In the genomic region with DNA sequence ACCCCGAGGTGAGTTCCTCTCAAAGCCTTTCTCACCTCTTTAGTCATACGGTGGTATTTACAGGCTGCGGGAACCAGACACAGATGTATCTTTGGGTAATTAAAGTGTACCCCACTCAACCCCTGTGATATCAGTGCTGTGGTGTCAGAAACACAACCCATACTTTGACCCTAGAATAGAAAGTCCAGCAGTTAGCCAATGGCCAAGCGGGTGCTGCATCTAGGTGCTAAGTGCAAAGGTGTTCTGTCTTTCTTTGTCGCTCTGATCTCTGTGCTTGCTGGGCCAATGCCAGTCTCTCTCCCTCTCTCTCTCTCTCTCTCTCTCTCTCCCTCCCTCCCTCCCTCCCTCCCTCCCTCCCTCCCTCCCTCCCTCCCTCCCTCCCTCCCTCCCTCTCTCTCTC, we compare ENCODE assay signal across 26 mouse cellular contexts.
A peak's percentile ranks its signal among the peaks of the same experiment; 100 is the strongest.
DNase-seq lines count a peak whose midpoint lies in the region; ATAC-seq and TF ChIP-seq lines count a peak whose summit lies in the region.
"Had no signal": no experiment of that assay in that cellular context is flagged by ENCODE, and none has a peak within 500 bp of the region (broad histone marks: within the 10 kb centered on the region; RNA-seq: fewer than 3 reads in every experiment).

No protein-coding gene starts in this region.

- H3K9ac ChIP-seq in heart, embryonic 16.5 days (ENCODE audit: low read length) = no peak overlapping the region
- H3K9ac ChIP-seq in liver, postnatal 0 days (replicated peaks) = no peak overlapping the region
- H3K9ac ChIP-seq: embryonic facial prominence, embryonic 12.5 days; embryonic facial prominence, embryonic 15.5 days; forebrain, postnatal 0 days; hindbrain, embryonic 14.5 days had no signal

- no peak overlapping the region for H3K4me2 ChIP-seq in heart, embryonic 16.5 days (ENCODE audit: low read depth, low read length)
- H3K4me2 ChIP-seq in liver, postnatal 0 days (ENCODE audit: low read depth, low read length) = no peak overlapping the region
- H3K4me2 ChIP-seq: embryonic facial prominence, embryonic 12.5 days; embryonic facial prominence, embryonic 15.5 days; hindbrain, embryonic 14.5 days had no signal

- TF ChIP-seq EP300 in liver, postnatal 0 days (IDR thresholded peaks at IDR 0.05; ENCODE audit: low read depth) = no peak

- H3K27ac ChIP-seq in heart, embryonic 10.5 days = 0 out of 2 replicates have a peak overlapping the region, but pooled peaks have one; percentile 2
- H3K27ac ChIP-seq in heart, embryonic 16.5 days (ENCODE audit: low read length) = no peak overlapping the region
- no peak overlapping the region for H3K27ac ChIP-seq in liver, postnatal 0 days (ENCODE audit: low read depth)
- H3K27ac ChIP-seq: embryonic facial prominence, embryonic 12.5 days; embryonic facial prominence, embryonic 15.5 days; hindbrain, embryonic 14.5 days; hindbrain, postnatal 0 days had no signal

- WGBS in heart, embryonic 10.5 days = 69% methylated on average over 5 of the region's 5 CpGs
- 51% methylated on average over 5 of the region's 5 CpGs for WGBS in heart, embryonic 16.5 days
- 80% methylated on average over 5 of the region's 5 CpGs for WGBS in liver, postnatal 0 days (ENCODE audit: insufficient replicate concordance)

- DNase-seq in heart, embryonic 10.5 days (ENCODE audit: low spot score) = no peak
- no peak for DNase-seq in heart, postnatal 10 days
- no peak for DNase-seq in heart, adult 9 months (ENCODE audit: low spot score in 2 of 2)
- no peak for DNase-seq in liver, postnatal 0 days
- DNase-seq in frontal cortex, postnatal 36 days (ENCODE audit: low spot score in 2 of 2) = no peak
- DNase-seq: adrenal gland, postnatal 10 days; adrenal gland, postnatal 36 days; B cell, adult 2 months; cerebellum, adult 18-20 months; cerebellum, adult 9-11 months; cerebellum, postnatal 25 days; forebrain, postnatal 0 days; gastrocnemius, postnatal 25 days; heart, postnatal 4 days; kidney, adult 18-20 months had no signal

- H3K36me3 ChIP-seq in heart, embryonic 10.5 days = no peaks in the 10 kb centered on the region
- H3K36me3 ChIP-seq in heart, embryonic 16.5 days (ENCODE audit: control insufficient read depth, insufficient read depth) = no peaks in the 10 kb centered on the region
- no peaks in the 10 kb centered on the region for H3K36me3 ChIP-seq in liver, postnatal 0 days (replicated peaks; ENCODE audit: insufficient read depth, low read length)
- H3K36me3 ChIP-seq: embryonic facial prominence, embryonic 12.5 days; embryonic facial prominence, embryonic 15.5 days; G1E had no signal

- peaks cover 37% of the 10 kb centered on the region for H3K4me1 ChIP-seq in heart, embryonic 10.5 days
- H3K4me1 ChIP-seq in heart, embryonic 16.5 days (ENCODE audit: control insufficient read depth, insufficient read depth, low read length) = peaks cover 11% of the 10 kb centered on the region; the same call in 1 of the 2 replicates
- H3K4me1 ChIP-seq in liver, postnatal 0 days (ENCODE audit: insufficient read depth) = peaks cover 3% of the 10 kb centered on the region; the same call in 1 of the 2 replicates

- TF ChIP-seq CTCF in liver, postnatal 0 days (IDR thresholded peaks at IDR 0.05; ENCODE audit: low read depth) = no peak

- H3K9me3 ChIP-seq in heart, embryonic 10.5 days = no peaks in the 10 kb centered on the region
- no peaks in the 10 kb centered on the region for H3K9me3 ChIP-seq in heart, embryonic 16.5 days (replicated peaks; ENCODE audit: control insufficient read depth, low read length)
- no peaks in the 10 kb centered on the region for H3K9me3 ChIP-seq in liver, postnatal 0 days (ENCODE audit: low read length)
- H3K9me3 ChIP-seq: embryonic facial prominence, embryonic 12.5 days; embryonic facial prominence, embryonic 15.5 days had no signal

- H3K4me3 ChIP-seq in heart, embryonic 10.5 days = no peak overlapping the region
- no peak overlapping the region for H3K4me3 ChIP-seq in heart, embryonic 16.5 days (ENCODE audit: low read length)
- no peak overlapping the region for H3K4me3 ChIP-seq in liver, postnatal 0 days (ENCODE audit: low read depth, low read length)
- H3K4me3 ChIP-seq: embryonic facial prominence, embryonic 12.5 days; embryonic facial prominence, embryonic 15.5 days had no signal

- intact Hi-C loops in heart, postnatal 10 days (cut with DNase I) = no loop called here

- 0 out of 2 replicates have a peak, but pooled peaks have one; percentile 24 for ATAC-seq in heart, embryonic 16.5 days (replicated peaks; ENCODE audit: extremely low read depth, insufficient read depth, low FRiP score)
- peak; percentile 64 for ATAC-seq in liver, postnatal 0 days
- ATAC-seq: forebrain, embryonic 14.5 days; forebrain, postnatal 0 days; hindbrain, postnatal 0 days; inflammation-experienced regulatory T-cells, adult 6 months; intestine, embryonic 16.5 days; Patski had no signal

- no peaks in the 10 kb centered on the region for H3K27me3 ChIP-seq in heart, embryonic 10.5 days (ENCODE audit: insufficient read depth, poor library complexity, severe bottlenecking)
- no peaks in the 10 kb centered on the region for H3K27me3 ChIP-seq in heart, embryonic 16.5 days (ENCODE audit: control insufficient read depth, insufficient read depth, low read length)
- H3K27me3 ChIP-seq in liver, postnatal 0 days (ENCODE audit: insufficient read depth, low read length) = no peaks in the 10 kb centered on the region
- H3K27me3 ChIP-seq: CH12.LX; embryonic facial prominence, embryonic 12.5 days; Patski had no signal
